Mouse (Mus musculus): Measurements from ENCODE around the gene Mettl9. TPM values are rescaled to one million over a fixed set of nuclear protein-coding genes. Genes with fewer than 3 reads are reported as not detected.

Mettl9 gene
- polyA plus RNA-seq (2016; fragmentation: Nextera tagmentation; extraction: Ambion mirVana): 232 and 238 TPM in 2 replicates

GRCm38 (mm10) chr7:121033856-121034652 is at the start of gene Mettl9:
Gene Mettl9 (plus strand): TSS chr7:121034445.
- WGBS: 3% methylated on average over 33 of the region's 43 CpGs
- H3K36me3 ChIP-seq: no peaks in the 10 kb centered on the region
- H3K4me1 ChIP-seq: peaks cover 32% of the 10 kb centered on the region

GRCm38 (mm10) chr7:120991191-120991590 is 43.1 kb upstream of the Mettl9 start:
- WGBS: 63% methylated on average over 8 of the region's 8 CpGs
- Histone ChIP-seq H3K4me1 (no peaks in the 10 kb centered on the region), H3K4me2 (replicated peaks) (no peak overlapping the region), H3K27ac (no peak overlapping the region), H3K9me3 (replicated peaks) (no peaks in the 10 kb centered on the region), H3K4me3 (no peak overlapping the region), H3K36me3 (no peaks in the 10 kb centered on the region), H3K27me3 (no peaks in the 10 kb centered on the region), H3K9ac (no peak overlapping the region)
- no peak for ATAC-seq (ENCODE audit: low FRiP score)

More at GRCm38 (mm10) chr7:121033856-121034652, at the start of gene Mettl9:
- Histone ChIP-seq H3K27ac (peak within 1 kb of the TSS; percentile 99), H3K9me3 (replicated peaks) (no peaks in the 10 kb centered on the region), H3K9ac (peak within 1 kb of the TSS; percentile 99), H3K27me3 (peaks cover 12% of the 10 kb centered on the region), H3K4me3 (peak within 1 kb of the TSS; percentile 97), H3K4me2 (replicated peaks) (peak within 1 kb of the TSS; percentile 78)
- peak; percentile 98 for ATAC-seq (ENCODE audit: low FRiP score)

GRCm38 (mm10) chr7:120999021-120999530 is 35.2 kb upstream of the Mettl9 start:
- H3K9ac ChIP-seq: no peak overlapping the region
- no peaks in the 10 kb centered on the region for H3K9me3 ChIP-seq (replicated peaks)
- no peak overlapping the region for H3K4me3 ChIP-seq
- no peaks in the 10 kb centered on the region for H3K36me3 ChIP-seq
- H3K4me2 ChIP-seq (replicated peaks): no peak overlapping the region
- ATAC-seq (ENCODE audit: low FRiP score): no peak
- no peaks in the 10 kb centered on the region for H3K27me3 ChIP-seq
- H3K27ac ChIP-seq: no peak overlapping the region
- H3K4me1 ChIP-seq: no peaks in the 10 kb centered on the region
- WGBS: 79% methylated on average over 2 of the region's 2 CpGs

GRCm38 (mm10) chr7:121000065-121000822 is 34.0 kb upstream of the Mettl9 start:
- Histone ChIP-seq H3K4me1 (no peaks in the 10 kb centered on the region), H3K4me3 (no peak overlapping the region), H3K27ac (no peak overlapping the region), H3K36me3 (no peaks in the 10 kb centered on the region), H3K4me2 (replicated peaks) (no peak overlapping the region), H3K9me3 (replicated peaks) (no peaks in the 10 kb centered on the region), H3K9ac (no peak overlapping the region), H3K27me3 (no peaks in the 10 kb centered on the region)
- WGBS: 78% methylated on average over 3 of the region's 3 CpGs
- no peak for ATAC-seq (ENCODE audit: low FRiP score)

GRCm38 (mm10) chr7:121001879-121002278 is 32.4 kb upstream of the Mettl9 start:
- Histone ChIP-seq H3K9ac (no peak overlapping the region), H3K4me2 (replicated peaks) (no peak overlapping the region), H3K4me1 (no peaks in the 10 kb centered on the region), H3K27ac (no peak overlapping the region), H3K36me3 (no peaks in the 10 kb centered on the region), H3K27me3 (no peaks in the 10 kb centered on the region), H3K9me3 (replicated peaks) (no peaks in the 10 kb centered on the region), H3K4me3 (no peak overlapping the region)
- ATAC-seq (ENCODE audit: low FRiP score): no peak
- 89% methylated on average over 3 of the region's 3 CpGs for WGBS

GRCm38 (mm10) chr7:121002407-121002928 is 31.8 kb upstream of the Mettl9 start:
- no peaks in the 10 kb centered on the region for H3K4me1 ChIP-seq
- H3K4me3 ChIP-seq: no peak overlapping the region
- no peak for ATAC-seq (ENCODE audit: low FRiP score)
- H3K27me3 ChIP-seq: no peaks in the 10 kb centered on the region
- no peak overlapping the region for H3K4me2 ChIP-seq (replicated peaks)
- no peaks in the 10 kb centered on the region for H3K36me3 ChIP-seq
- H3K27ac ChIP-seq: no peak overlapping the region
- no peaks in the 10 kb centered on the region for H3K9me3 ChIP-seq (replicated peaks)
- no peak overlapping the region for H3K9ac ChIP-seq
- 91% methylated on average over 5 of the region's 5 CpGs for WGBS

- no peak overlapping the region for H3K9ac ChIP-seq
- ATAC-seq (ENCODE audit: low FRiP score): no peak
- no peak overlapping the region for H3K27ac ChIP-seq
- H3K4me2 ChIP-seq (replicated peaks): no peak overlapping the region
- no peaks in the 10 kb centered on the region for H3K27me3 ChIP-seq
- no peaks in the 10 kb centered on the region for H3K9me3 ChIP-seq (replicated peaks)
- 81% methylated on average over 4 of the region's 4 CpGs for WGBS
- H3K36me3 ChIP-seq: no peaks in the 10 kb centered on the region
- H3K4me3 ChIP-seq: no peak overlapping the region
- H3K4me1 ChIP-seq: no peaks in the 10 kb centered on the region
These were observed 30.3 kb upstream of the Mettl9 start for GRCm38 (mm10) chr7:121003793-121004418.

GRCm38 (mm10) chr7:121011794-121012689 is 22.2 kb upstream of the Mettl9 start:
- Histone ChIP-seq H3K36me3 (no peaks in the 10 kb centered on the region), H3K27me3 (no peaks in the 10 kb centered on the region), H3K4me1 (no peaks in the 10 kb centered on the region; the same call in 1 of the 2 replicates), H3K9me3 (replicated peaks) (no peaks in the 10 kb centered on the region), H3K4me3 (no peak overlapping the region), H3K4me2 (replicated peaks) (no peak overlapping the region), H3K27ac (peak overlapping the region; percentile 13; the same call in 1 of the 2 replicates), H3K9ac (no peak overlapping the region)
- ATAC-seq (ENCODE audit: low FRiP score): no peak
- 62% methylated on average over 10 of the region's 10 CpGs for WGBS

- 90% methylated on average over 10 of the region's 10 CpGs for WGBS
- Histone ChIP-seq H3K27me3 (no peaks in the 10 kb centered on the region), H3K9ac (no peak overlapping the region), H3K4me3 (no peak overlapping the region), H3K4me1 (no peaks in the 10 kb centered on the region; the same call in 1 of the 2 replicates), H3K4me2 (replicated peaks) (no peak overlapping the region), H3K36me3 (no peaks in the 10 kb centered on the region), H3K27ac (no peak overlapping the region), H3K9me3 (replicated peaks) (no peaks in the 10 kb centered on the region)
- no peak for ATAC-seq (ENCODE audit: low FRiP score)
These were observed 19.8 kb upstream of the Mettl9 start for GRCm38 (mm10) chr7:121014486-121014885.

- Histone ChIP-seq H3K4me3 (no peak overlapping the region), H3K27me3 (no peaks in the 10 kb centered on the region), H3K9ac (no peak overlapping the region), H3K27ac (no peak overlapping the region), H3K9me3 (replicated peaks) (no peaks in the 10 kb centered on the region), H3K36me3 (no peaks in the 10 kb centered on the region), H3K4me1 (no peaks in the 10 kb centered on the region), H3K4me2 (replicated peaks) (no peak overlapping the region)
- 90% methylated on average over 3 of the region's 3 CpGs for WGBS
- ATAC-seq (ENCODE audit: low FRiP score): no peak
These were observed 15.5 kb upstream of the Mettl9 start for GRCm38 (mm10) chr7:121018778-121019177.

- no peak overlapping the region for H3K4me2 ChIP-seq (replicated peaks)
- no peak overlapping the region for H3K9ac ChIP-seq
- WGBS: 39% methylated on average over 8 of the region's 8 CpGs
- no peaks in the 10 kb centered on the region for H3K36me3 ChIP-seq
- H3K9me3 ChIP-seq (replicated peaks): no peaks in the 10 kb centered on the region
- ATAC-seq (ENCODE audit: low FRiP score): no peak
- H3K4me1 ChIP-seq: no peaks in the 10 kb centered on the region
- no peak overlapping the region for H3K27ac ChIP-seq
- no peaks in the 10 kb centered on the region for H3K27me3 ChIP-seq
- H3K4me3 ChIP-seq: no peak overlapping the region
These were observed 14.0 kb upstream of the Mettl9 start for GRCm38 (mm10) chr7:121020277-121020676.
